Mouse (Mus musculus) thymus, adult 2 months (tissue): Measurements from ENCODE around the gene Eif4h. TPM values are rescaled to one million over a fixed set of nuclear protein-coding genes. Genes with fewer than 3 reads are reported as not detected.

Source experiments
- DNase-seq: peaks from one replicate; pipeline ENCODE4 v3.0.0; 2021
- H3K27ac ChIP-seq: fragments of 200-500 bp; 2 replicates; pipeline ENCODE4 v1.5.1; 2012; ENCODE audit warnings: low read length, control low read depth; ENCODE audit not compliant: control insufficient read depth, insufficient read depth
- H3K27me3 ChIP-seq: fragments of 200-500 bp; 2 replicates; pipeline ENCODE4 v1.6.1; 2012; ENCODE audit warnings: mild to moderate bottlenecking, low read length, moderate library complexity, mixed read lengths; ENCODE audit not compliant: control insufficient read depth, insufficient read depth
- H3K36me3 ChIP-seq: fragments of 200-500 bp; 2 replicates; pipeline ENCODE4 v1.6.1; 2012; ENCODE audit warnings: mild to moderate bottlenecking, low read length, moderate library complexity; ENCODE audit not compliant: control insufficient read depth, insufficient read depth
- H3K4me1 ChIP-seq: fragments of 200-500 bp; replicated peaks from 2 replicates; pipeline ENCODE4 v1.6.1; 2012; ENCODE audit warnings: low read length; ENCODE audit not compliant: control insufficient read depth, insufficient read depth
- H3K4me3 ChIP-seq: fragments of 200-500 bp; 2 replicates; pipeline ENCODE4 v1.5.1; 2012; ENCODE audit warnings: mild to moderate bottlenecking, low read length, control low read depth, moderate library complexity; ENCODE audit not compliant: control insufficient read depth, insufficient read depth
- CTCF ChIP-seq: fragments of 200-500 bp; IDR thresholded peaks from 2 replicates; pipeline ENCODE4 v1.5.1; 2012; ENCODE audit warnings: mild to moderate bottlenecking, control low read depth, low read length, moderate library complexity, borderline replicate concordance; ENCODE audit not compliant: control insufficient read depth, poor library complexity, insufficient read depth; ENCODE audit errors: extremely low read depth
- POLR2A ChIP-seq: fragments of 200-500 bp; IDR thresholded peaks from 2 replicates; pipeline ENCODE4 v1.6.1; 2012; ENCODE audit warnings: mild to moderate bottlenecking, low read length, control low read depth, moderate library complexity; ENCODE audit not compliant: control insufficient read depth, poor library complexity, insufficient read depth; ENCODE audit errors: extremely low read depth
- WGBS: fragments of 180-500 bp; shearing (Covaris S2); methylation state at CpG from one replicate; pipeline ENCODE4 v1.1.7; 2018; 5-methylcytosine and 5-hydroxymethylcytosine counted together
- polyA plus RNA-seq: library from polyadenylated mRNA; depleted of rRNA; stranded (reverse); fragments of >200 nt; gene quantifications from 2 replicates; pipeline ENCODE4 v1.2.3, GENCODE M21; 2012

The Eif4h gene
- polyA plus RNA-seq, 1 experiment: 322 TPM

- Histone ChIP-seq H3K36me3 (peaks cover 75% of the 10 kb centered on the region), H3K4me3 (no peak overlapping the region), H3K27me3 (no peaks in the 10 kb centered on the region), H3K4me1 (no peaks in the 10 kb centered on the region), H3K27ac (no peak overlapping the region)
- DNase-seq: no peak
- TF ChIP-seq POLR2A (no peak), CTCF (no peak)
- 97% methylated on average over 2 of the region's 2 CpGs for WGBS
Observed at GRCm38 (mm10) chr5:134622069-134622468, 17.2 kb downstream of the Eif4h start.

- peaks cover 73% of the 10 kb centered on the region for H3K36me3 ChIP-seq
- 94% methylated on average over 16 of the region's 16 CpGs for WGBS
Observed at GRCm38 (mm10) chr5:134621099-134621640, 18.1 kb downstream of the Eif4h start.

GRCm38 (mm10) chr5:134620457-134620856, 18.8 kb downstream of the Eif4h start:
- Histone ChIP-seq H3K27me3 (no peaks in the 10 kb centered on the region), H3K27ac (no peak overlapping the region), H3K4me3 (no peak overlapping the region), H3K36me3 (peaks cover 66% of the 10 kb centered on the region), H3K4me1 (no peaks in the 10 kb centered on the region)
- TF ChIP-seq POLR2A (no peak), CTCF (no peak)
- no peak for DNase-seq
- WGBS: 97% methylated on average over 9 of the region's 9 CpGs

More at GRCm38 (mm10) chr5:134621099-134621640, 18.1 kb downstream of the Eif4h start:
- Histone ChIP-seq H3K4me3 (no peak overlapping the region), H3K4me1 (no peaks in the 10 kb centered on the region), H3K27ac (no peak overlapping the region), H3K27me3 (no peaks in the 10 kb centered on the region)
- no peak for DNase-seq
- TF ChIP-seq POLR2A: no peak
- TF ChIP-seq CTCF: no peak

GRCm38 (mm10) chr5:134617071-134617470, 22.2 kb downstream of the Eif4h start:
- Histone ChIP-seq H3K27me3 (no peaks in the 10 kb centered on the region), H3K4me3 (no peak overlapping the region), H3K36me3 (peaks cover 32% of the 10 kb centered on the region), H3K4me1 (no peaks in the 10 kb centered on the region), H3K27ac (no peak overlapping the region)
- DNase-seq: peak; percentile 63
- TF ChIP-seq POLR2A (no peak), CTCF (peak; percentile 94; the same call in 1 of the 2 replicates)
- 30% methylated on average over 3 of the region's 3 CpGs for WGBS

- H3K27me3 ChIP-seq: no peaks in the 10 kb centered on the region
- 93% methylated on average over 4 of the region's 4 CpGs for WGBS
- H3K4me1 ChIP-seq: 0 out of 2 replicates have a peak, but pooled peaks cover 4% of the 10 kb centered on the region
- DNase-seq: no peak
- H3K27ac ChIP-seq: no peak overlapping the region
- H3K4me3 ChIP-seq: no peak overlapping the region
- H3K36me3 ChIP-seq: peaks cover 20% of the 10 kb centered on the region
- TF ChIP-seq CTCF: no peak
- no peak for TF ChIP-seq POLR2A
Observed at GRCm38 (mm10) chr5:134615780-134616179, 23.5 kb downstream of the Eif4h start.

GRCm38 (mm10) chr5:134615380-134615779, 23.9 kb downstream of the Eif4h start:
- no peaks in the 10 kb centered on the region for H3K27me3 ChIP-seq
- no peak for TF ChIP-seq POLR2A
- TF ChIP-seq CTCF: no peak
- H3K4me3 ChIP-seq: no peak overlapping the region
- peaks cover 16% of the 10 kb centered on the region for H3K36me3 ChIP-seq
- no peak overlapping the region for H3K27ac ChIP-seq
- H3K4me1 ChIP-seq: 0 out of 2 replicates have a peak, but pooled peaks cover 4% of the 10 kb centered on the region
- no peak for DNase-seq
- 63% methylated on average over 8 of the region's 8 CpGs for WGBS

- no peak for TF ChIP-seq CTCF
- no peak for TF ChIP-seq POLR2A
- Histone ChIP-seq H3K4me3 (no peak within 1 kb of the TSS), H3K27me3 (no peaks in the 10 kb centered on the region), H3K36me3 (peaks cover 10% of the 10 kb centered on the region), H3K4me1 (0 out of 2 replicates have a peak, but pooled peaks cover 4% of the 10 kb centered on the region), H3K27ac (peak within 1 kb of the TSS; percentile 2; the same call in 1 of the 2 replicates)
- DNase-seq: no peak
- 44% methylated on average over 7 of the region's 7 CpGs for WGBS
Observed at GRCm38 (mm10) chr5:134614802-134615201, 24.5 kb downstream of the Eif4h start, which contains the start of gene Lat2. Lat2 (minus strand) TSS chr5:134615025.
